Mouse (Mus musculus): ENCODE measurements around the gene Vill.

The Vill gene

GRCm38 (mm10) chr9:119080040-119080675 is 27.6 kb downstream of the Vill start:
- DNase-seq (ENCODE audit: low read depth, low spot score) = no peak

GRCm38 (mm10) chr9:119082039-119082438 is 29.5 kb downstream of the Vill start:
- DNase-seq (ENCODE audit: low read depth, low spot score) = no peak

- DNase-seq (ENCODE audit: low read depth, low spot score) = no peak
These were observed 30.3 kb downstream of the Vill start for GRCm38 (mm10) chr9:119082656-119083430.

- DNase-seq (ENCODE audit: low read depth, low spot score) = no peak
These were observed 31.4 kb downstream of the Vill start for GRCm38 (mm10) chr9:119083966-119084365.

GRCm38 (mm10) chr9:119086451-119086850 is 33.9 kb downstream of the Vill start:
- no peak for DNase-seq (ENCODE audit: low read depth, low spot score)

GRCm38 (mm10) chr9:119087309-119087708 is 34.7 kb downstream of the Vill start:
- no peak for DNase-seq (ENCODE audit: low read depth, low spot score)

- DNase-seq (ENCODE audit: low read depth, low spot score) = peak; percentile 83
These were observed 35.7 kb downstream of the Vill start for GRCm38 (mm10) chr9:119088148-119088801.

GRCm38 (mm10) chr9:119089437-119089836 is 36.9 kb downstream of the Vill start:
- DNase-seq (ENCODE audit: low read depth, low spot score) = peak; percentile 27

GRCm38 (mm10) chr9:119090462-119090861 is 37.9 kb downstream of the Vill start:
- DNase-seq (ENCODE audit: low read depth, low spot score) = no peak

- no peak for DNase-seq (ENCODE audit: low read depth, low spot score)
These were observed 39.2 kb downstream of the Vill start for GRCm38 (mm10) chr9:119091581-119092310.

GRCm38 (mm10) chr9:119092473-119093418 is 40.2 kb downstream of the Vill start:
- peak; percentile 63 for DNase-seq (ENCODE audit: low read depth, low spot score)

- peak; percentile 68 for DNase-seq (ENCODE audit: low read depth, low spot score)
These were observed 41.1 kb downstream of the Vill start, which contains the start of gene Plcd1 for GRCm38 (mm10) chr9:119093419-119094295. Plcd1 (minus strand) TSS chr9:119093502.

GRCm38 (mm10) chr9:119094462-119095109 is 42.0 kb downstream of the Vill start:
- DNase-seq (ENCODE audit: low read depth, low spot score) = peak; percentile 28

- DNase-seq (ENCODE audit: low read depth, low spot score) = peak; percentile 68
These were observed 47.8 kb downstream of the Vill start for GRCm38 (mm10) chr9:119100177-119100898.

GRCm38 (mm10) chr9:119101992-119102782 is 49.6 kb downstream of the Vill start, which contains the start of gene Dlec1:
Dlec1 (plus strand) TSS chr9:119102478.
- peak; percentile 94 for DNase-seq (ENCODE audit: low read depth, low spot score)

GRCm38 (mm10) chr9:119102783-119103113 is 50.2 kb downstream of the Vill start:
- no peak for DNase-seq (ENCODE audit: low read depth, low spot score)

- DNase-seq (ENCODE audit: low read depth, low spot score) = peak; percentile 54
These were observed 55.0 kb downstream of the Vill start for GRCm38 (mm10) chr9:119107566-119107965.

Data from brain, adult 2 months (tissue).